Mouse (Mus musculus): ENCODE results near the gene Utp11. TPM values are rescaled to one million over a fixed set of nuclear protein-coding genes. Genes with fewer than 3 reads are reported as not detected.
"Not testable (repeated sequence)": the region's sequence is repeated elsewhere in the genome, so short reads cannot be mapped to it uniquely, and the experiment has no call there.

The Utp11 gene
- polyA plus RNA-seq, 1 experiment from 2014 or later: 73.9 TPM

DNA sequence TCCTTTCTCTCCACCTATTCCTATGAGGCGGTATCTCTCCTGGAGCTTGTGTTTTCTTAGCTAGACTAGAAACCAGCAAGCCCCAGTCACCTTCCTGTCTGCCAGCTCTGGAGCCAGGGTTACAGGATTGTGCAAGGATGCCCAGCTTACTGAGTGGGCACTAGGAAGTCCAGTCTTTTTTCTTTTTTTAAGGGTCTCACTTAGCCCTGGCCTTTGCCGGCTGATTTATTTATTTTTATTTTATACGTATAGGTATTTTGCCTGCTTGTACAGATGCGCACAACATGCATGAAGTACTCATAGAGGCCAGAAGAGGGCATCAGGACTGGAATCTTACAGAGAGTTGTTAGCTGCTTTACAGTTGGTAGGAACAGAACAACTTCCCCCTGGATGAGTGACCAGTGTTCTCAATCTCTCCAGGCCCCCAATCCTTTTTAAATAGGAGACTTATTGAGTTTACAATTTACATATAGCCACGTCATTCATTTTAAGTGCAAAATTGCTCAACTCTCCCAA, 17.4 kb upstream of the Utp11 start:
- Histone ChIP-seq H3K27me3 (ENCODE audit: low read depth, poor library complexity, severe bottlenecking) (no peaks in the 10 kb centered on the region), H3K4me1 (peaks cover 58% of the 10 kb centered on the region), H3K27ac (peak overlapping the region; percentile 96), H3K9me3 (replicated peaks) (no peaks in the 10 kb centered on the region), H3K36me3 (peaks cover 24% of the 10 kb centered on the region), H3K4me3 (no peak overlapping the region)
- DNase-seq (ENCODE audit: low spot score): peak; percentile 46
- WGBS: 14% methylated on average over 5 of the region's 5 CpGs

DNA sequence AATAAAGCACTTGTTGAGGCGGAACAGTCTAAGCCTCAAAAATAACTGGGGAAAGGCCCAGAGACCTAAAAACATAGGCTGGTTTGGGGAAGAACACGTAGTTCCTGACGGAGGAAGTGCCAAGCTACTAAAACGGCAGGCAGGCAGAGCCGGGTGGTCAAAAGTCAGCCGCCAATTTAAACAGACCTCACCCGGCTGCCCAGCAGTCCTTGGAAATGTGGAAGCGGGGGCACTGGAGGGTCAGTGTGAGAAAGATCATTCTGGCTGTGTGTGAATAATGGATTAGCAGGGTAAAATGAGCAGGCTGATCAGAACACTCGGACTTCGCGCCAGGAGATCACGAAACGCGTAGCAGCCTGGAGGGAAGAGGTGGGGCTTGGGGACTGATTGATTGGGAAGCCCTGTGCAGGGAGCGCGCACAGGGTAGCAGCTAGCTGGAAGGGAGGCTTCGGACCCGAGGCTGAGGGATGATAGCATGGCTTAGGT, 16.6 kb upstream of the Utp11 start:
- 3% methylated on average over 18 of the region's 18 CpGs for WGBS
- H3K4me1 ChIP-seq: peaks cover 60% of the 10 kb centered on the region

DNA sequence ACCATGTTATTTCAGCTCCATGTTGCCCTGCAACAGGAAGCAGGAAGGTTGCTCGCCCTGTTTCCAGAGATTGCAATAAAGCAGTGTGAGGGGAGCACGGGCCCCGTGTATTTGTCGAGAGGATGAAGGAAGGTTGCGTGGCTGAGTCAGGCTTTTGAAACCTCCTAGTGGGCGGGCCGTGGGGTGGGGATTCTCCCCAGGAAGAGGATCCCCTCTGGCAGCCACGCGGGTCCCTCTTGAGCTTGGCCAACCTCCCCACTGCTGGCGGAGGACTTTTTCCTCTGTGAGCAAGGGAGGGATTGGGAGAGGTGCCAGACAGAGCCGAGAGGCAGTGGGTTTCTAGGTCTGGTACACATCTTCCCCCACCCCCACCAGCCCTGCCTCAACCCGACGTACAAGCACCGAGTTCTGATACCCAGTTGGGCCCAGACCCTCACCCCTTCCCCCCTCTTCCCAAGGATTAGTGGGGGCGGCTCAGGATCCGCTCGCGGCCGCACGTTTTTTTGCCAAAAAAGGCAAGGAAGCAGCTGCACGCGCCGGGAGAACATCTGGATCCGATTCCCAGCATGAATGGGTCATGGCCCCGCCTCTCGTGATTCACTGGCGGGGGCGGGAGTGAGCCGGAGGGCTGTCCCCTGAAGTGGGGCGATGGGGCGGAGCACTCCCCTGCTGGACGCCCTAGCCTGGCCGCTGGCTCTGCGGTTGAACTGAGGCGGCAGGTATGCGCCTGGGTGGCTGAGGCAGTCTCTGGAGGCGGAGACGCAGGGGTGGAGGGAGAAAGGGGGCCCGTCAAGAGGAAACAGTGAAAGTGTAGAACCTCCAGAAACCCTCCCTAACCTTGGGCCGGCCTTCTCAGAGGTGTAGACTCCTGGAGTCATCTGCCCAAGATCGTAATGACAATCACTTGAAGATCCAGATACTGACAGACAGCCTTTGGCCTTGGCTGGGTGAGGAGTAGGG, 15.4 kb upstream of the Utp11 start:
- H3K4me3 ChIP-seq: peak overlapping the region; percentile 45
- peak overlapping the region; percentile 96 for H3K27ac ChIP-seq
- H3K9me3 ChIP-seq (replicated peaks): no peaks in the 10 kb centered on the region
- DNase-seq (ENCODE audit: low spot score): peak; percentile 98
- H3K27me3 ChIP-seq (ENCODE audit: low read depth, poor library complexity, severe bottlenecking): no peaks in the 10 kb centered on the region
- H3K4me1 ChIP-seq: peaks cover 70% of the 10 kb centered on the region
- peaks cover 32% of the 10 kb centered on the region for H3K36me3 ChIP-seq
- WGBS: under 1% methylated on average over 41 of the region's 41 CpGs

More for the DNA sequence above, 16.6 kb upstream of the Utp11 start:
- Histone ChIP-seq H3K27me3 (ENCODE audit: low read depth, poor library complexity, severe bottlenecking) (no peaks in the 10 kb centered on the region), H3K9me3 (replicated peaks) (no peaks in the 10 kb centered on the region), H3K36me3 (peaks cover 28% of the 10 kb centered on the region), H3K4me3 (peak overlapping the region; percentile 45), H3K27ac (peak overlapping the region; percentile 96)
- DNase-seq (ENCODE audit: low spot score): peak; percentile 67

DNA sequence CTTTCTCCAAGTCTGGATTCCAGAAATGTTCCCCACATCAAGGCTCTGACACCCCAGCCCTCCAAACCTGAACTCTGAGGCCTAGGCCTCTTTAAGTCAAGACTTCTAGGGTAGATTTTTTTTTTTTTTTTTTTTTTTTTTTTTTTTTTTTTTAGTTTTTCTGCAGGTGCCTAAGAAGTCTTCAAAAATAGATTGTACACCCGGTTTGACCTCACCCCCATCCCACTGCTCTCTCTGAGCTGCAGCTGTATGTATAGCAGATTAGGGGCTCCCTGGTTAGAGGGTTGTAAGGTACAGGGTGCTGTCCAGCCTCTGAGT, 14.8 kb upstream of the Utp11 start:
- DNase-seq (ENCODE audit: low spot score); H3K4me3 ChIP-seq; H3K27me3 ChIP-seq (ENCODE audit: low read depth, poor library complexity, severe bottlenecking); H3K9me3 ChIP-seq (replicated peaks): not testable (repeated sequence)
- H3K4me1 ChIP-seq: peaks cover 76% of the 10 kb centered on the region
- peaks cover 35% of the 10 kb centered on the region for H3K36me3 ChIP-seq
- 4% methylated on average over 1 of the region's 1 CpGs for WGBS
- peak overlapping the region; percentile 96 for H3K27ac ChIP-seq

DNA sequence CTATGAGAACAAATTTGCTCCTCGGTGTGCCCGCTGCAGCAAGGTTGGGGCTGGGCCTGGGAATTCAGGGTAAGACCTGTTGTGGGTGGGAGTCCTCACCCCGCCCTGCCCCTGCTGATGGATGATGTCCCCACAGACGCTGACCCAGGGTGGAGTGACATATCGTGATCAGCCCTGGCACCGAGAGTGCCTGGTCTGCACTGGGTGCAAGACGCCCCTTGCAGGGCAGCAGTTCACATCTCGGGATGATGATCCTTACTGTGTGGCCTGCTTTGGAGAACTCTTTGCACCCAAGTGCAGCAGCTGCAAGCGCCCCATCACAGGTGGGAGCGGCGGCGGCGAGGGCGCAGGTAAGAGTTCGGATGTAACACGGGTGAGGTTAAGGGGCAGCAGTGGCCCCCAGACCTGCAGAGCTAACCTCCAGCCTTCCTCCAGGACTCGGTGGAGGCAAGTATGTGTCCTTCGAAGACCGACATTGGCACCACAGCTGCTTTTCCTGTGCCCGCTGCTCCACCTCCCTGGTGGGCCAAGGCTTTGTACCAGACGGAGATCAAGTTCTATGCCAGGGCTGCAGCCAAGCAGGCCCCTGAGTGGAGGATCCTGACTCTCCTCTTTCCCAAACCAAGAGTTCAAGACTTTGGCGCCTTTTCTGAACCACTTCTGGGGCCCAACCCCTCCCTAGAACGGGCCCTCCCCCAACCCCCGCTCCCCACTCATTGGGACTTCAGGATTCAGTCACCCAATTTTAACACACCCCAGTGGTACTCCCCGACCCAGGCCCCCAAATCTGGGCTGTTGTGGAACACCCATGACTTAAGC, 14.2 kb upstream of the Utp11 start:
- not testable (repeated sequence) for H3K9me3 ChIP-seq (replicated peaks); DNase-seq (ENCODE audit: low spot score); H3K4me3 ChIP-seq; H3K27me3 ChIP-seq (ENCODE audit: low read depth, poor library complexity, severe bottlenecking)
- 89% methylated on average over 25 of the region's 25 CpGs for WGBS
- H3K27ac ChIP-seq: peak overlapping the region; percentile 96
- peaks cover 36% of the 10 kb centered on the region for H3K36me3 ChIP-seq
- peaks cover 82% of the 10 kb centered on the region for H3K4me1 ChIP-seq

DNA sequence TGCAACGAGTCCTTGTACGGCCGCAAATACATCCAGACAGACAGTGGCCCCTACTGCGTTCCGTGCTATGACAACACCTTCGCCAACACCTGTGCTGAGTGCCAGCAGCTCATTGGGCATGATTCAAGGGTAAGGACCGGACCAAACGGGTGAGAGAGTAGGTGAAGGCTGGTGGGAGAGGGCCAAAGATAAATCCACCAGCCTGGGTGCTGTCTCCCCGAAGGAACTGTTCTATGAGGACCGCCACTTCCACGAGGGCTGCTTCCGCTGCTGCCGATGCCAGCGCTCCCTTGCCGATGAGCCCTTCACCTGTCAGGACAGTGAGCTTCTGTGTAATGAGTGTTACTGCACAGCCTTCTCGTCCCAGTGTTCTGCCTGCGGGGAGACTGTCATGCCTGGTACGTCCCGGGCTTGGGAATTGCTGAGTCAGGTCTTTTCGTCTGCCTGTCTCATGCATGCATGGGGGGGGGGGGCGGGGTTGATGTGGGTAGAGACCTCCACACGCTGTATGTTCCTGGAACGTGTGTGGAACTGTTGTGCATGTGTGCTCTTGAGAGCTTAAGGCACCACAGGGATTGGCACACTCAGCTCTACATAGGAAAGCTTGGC, 12.4 kb upstream of the Utp11 start:
- Histone ChIP-seq H3K4me3 (no peak overlapping the region), H3K9me3 (replicated peaks) (no peaks in the 10 kb centered on the region), H3K27ac (peak overlapping the region; percentile 90), H3K4me1 (peaks cover 94% of the 10 kb centered on the region), H3K27me3 (ENCODE audit: low read depth, poor library complexity, severe bottlenecking) (no peaks in the 10 kb centered on the region), H3K36me3 (peaks cover 36% of the 10 kb centered on the region)
- 92% methylated on average over 23 of the region's 23 CpGs for WGBS
- DNase-seq (ENCODE audit: low spot score): no peak

DNA sequence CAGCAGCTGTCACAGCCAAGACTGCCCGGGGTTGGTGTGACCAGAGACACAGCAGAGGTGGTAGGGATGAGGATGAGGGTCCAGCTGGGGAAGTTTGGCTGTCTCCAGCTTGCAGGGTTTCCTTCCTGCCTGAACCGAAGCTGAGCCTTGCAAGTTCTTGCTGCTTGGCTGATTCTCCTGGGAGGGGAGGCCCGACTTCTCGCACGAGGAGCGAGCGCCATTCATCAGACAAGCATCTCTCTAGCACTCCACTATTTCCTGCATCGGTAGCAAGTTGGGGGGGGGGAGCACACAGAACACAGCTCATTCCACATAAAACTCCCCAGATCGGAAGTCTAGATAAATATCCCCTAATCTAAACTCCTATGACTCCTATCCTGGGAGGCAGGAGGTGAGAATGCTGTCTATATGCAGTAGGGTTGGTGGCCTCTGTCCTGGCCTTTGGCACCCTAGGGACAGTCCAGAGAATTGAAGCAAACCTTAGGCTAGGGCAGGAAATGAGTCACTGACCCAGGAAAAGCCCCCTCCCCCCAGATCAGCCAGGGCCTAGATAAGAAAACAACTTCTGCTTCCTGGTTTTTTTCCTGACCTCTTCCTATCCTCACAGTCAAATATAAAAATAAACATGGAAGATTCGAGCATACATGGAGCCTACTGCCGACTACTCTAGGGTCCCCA, 11.5 kb upstream of the Utp11 start:
- peaks cover 36% of the 10 kb centered on the region for H3K36me3 ChIP-seq
- DNase-seq (ENCODE audit: low spot score): peak; percentile 60
- no peaks in the 10 kb centered on the region for H3K9me3 ChIP-seq (replicated peaks)
- peak overlapping the region; percentile 90 for H3K27ac ChIP-seq
- peaks cover 90% of the 10 kb centered on the region for H3K4me1 ChIP-seq
- no peaks in the 10 kb centered on the region for H3K27me3 ChIP-seq (ENCODE audit: low read depth, poor library complexity, severe bottlenecking)
- H3K4me3 ChIP-seq: peak overlapping the region; percentile 37
- WGBS: 21% methylated on average over 11 of the region's 11 CpGs

DNA sequence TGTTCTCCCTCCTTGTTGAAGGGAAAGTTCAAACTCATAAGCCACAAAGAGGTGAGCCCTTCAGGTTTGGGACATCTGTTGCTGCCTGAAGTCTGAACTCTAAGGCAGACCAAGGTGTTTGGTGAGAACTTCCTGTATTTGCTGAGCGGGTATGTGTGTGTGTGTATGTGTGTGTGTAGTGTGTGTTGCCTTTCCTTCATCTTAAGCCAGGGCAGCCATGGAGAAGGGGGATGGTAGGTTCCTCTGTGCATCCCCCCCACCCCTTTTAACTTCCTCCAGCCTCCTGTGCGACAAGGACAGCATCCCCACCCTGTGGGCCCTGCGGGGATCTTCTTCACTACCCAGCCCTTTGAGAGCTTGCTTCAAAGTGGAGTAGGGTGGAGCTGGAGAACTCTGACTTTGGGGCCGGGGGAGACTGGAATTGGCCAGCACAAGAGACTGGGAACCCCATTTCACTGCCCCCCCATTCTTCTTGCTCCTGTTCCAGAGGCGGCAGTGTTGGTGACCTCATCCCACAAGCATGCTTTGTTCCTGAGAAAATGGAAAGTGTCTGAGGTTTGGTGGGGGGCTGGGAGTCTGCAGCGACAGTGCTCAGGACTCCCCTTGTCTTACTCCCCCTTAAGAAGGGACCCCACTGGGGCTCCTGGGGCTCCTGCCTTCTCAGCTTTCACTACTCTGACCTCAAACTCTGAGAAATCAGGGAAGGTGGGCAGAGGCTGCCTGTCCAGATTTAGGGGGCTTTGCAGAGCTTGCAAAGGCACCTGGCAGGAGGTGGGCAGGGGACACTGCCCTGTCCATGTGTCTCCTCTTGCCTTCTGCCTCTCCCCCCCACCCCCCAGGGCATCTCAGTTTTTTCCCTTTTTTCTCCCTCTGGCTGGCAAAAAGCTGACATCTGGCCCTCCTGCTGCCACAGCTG, 10.7 kb upstream of the Utp11 start:
- Histone ChIP-seq H3K4me1 (peaks cover 90% of the 10 kb centered on the region), H3K36me3 (peaks cover 36% of the 10 kb centered on the region), H3K27ac (peak overlapping the region; percentile 90), H3K4me3 (peak overlapping the region; percentile 37), H3K27me3 (ENCODE audit: low read depth, poor library complexity, severe bottlenecking) (no peaks in the 10 kb centered on the region), H3K9me3 (replicated peaks) (no peaks in the 10 kb centered on the region)
- WGBS: 8% methylated on average over 6 of the region's 6 CpGs
- DNase-seq (ENCODE audit: low spot score): peak; percentile 59

DNA sequence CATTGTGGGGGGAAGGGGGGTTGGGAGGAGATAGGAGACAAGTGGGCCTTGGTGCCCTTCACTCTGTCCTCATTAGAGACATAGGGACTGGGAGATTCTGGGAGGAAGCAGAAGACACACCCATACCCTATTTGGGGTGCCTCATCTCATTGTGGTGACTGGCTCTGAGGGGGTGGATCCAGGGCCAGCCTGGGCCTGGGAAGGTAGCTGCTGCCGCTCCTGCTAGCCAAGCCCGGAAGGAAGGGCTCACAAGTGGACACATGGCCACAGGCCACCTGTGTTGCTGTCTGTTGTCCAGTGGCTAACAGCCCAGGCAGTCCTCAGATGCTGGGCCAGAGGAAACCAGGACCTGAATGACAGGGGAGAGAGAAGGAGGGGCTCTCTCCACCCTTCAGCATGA, 10.0 kb upstream of the Utp11 start:
- peak; percentile 43 for DNase-seq (ENCODE audit: low spot score)
- peak overlapping the region; percentile 90 for H3K27ac ChIP-seq

DNA sequence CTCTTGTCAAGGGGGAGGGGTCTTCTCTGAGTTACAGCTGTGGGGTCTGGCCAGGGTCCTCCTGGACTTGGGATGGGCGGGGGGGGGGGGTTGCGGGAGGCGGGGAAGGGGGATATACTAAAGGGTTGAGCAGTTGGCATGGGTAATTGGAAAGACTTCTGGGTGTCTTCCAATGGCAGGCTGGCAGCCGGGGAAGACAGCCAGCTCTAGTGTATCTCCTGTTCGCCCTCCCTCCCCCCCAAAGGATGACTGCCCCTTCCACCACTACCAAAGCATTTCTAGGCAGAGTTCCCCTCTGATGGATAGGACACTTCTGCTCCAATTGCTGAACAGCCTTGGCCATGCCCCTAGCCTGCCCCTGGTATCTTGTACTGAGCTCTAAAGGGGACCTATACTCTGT, 8.5 kb upstream of the Utp11 start:
- Histone ChIP-seq H3K4me1 (peaks cover 69% of the 10 kb centered on the region), H3K36me3 (peaks cover 24% of the 10 kb centered on the region), H3K9me3 (replicated peaks) (no peaks in the 10 kb centered on the region), H3K4me3 (peak overlapping the region; percentile 96), H3K27me3 (ENCODE audit: low read depth, poor library complexity, severe bottlenecking) (no peaks in the 10 kb centered on the region), H3K27ac (peak overlapping the region; percentile 99)
- WGBS: 25% methylated on average over 4 of the region's 5 CpGs
- DNase-seq (ENCODE audit: low spot score): no peak

More for the DNA sequence above, 10.0 kb upstream of the Utp11 start:
- H3K9me3 ChIP-seq (replicated peaks): no peaks in the 10 kb centered on the region
- peaks cover 36% of the 10 kb centered on the region for H3K36me3 ChIP-seq
- H3K27me3 ChIP-seq (ENCODE audit: low read depth, poor library complexity, severe bottlenecking): no peaks in the 10 kb centered on the region
- H3K4me1 ChIP-seq: peaks cover 84% of the 10 kb centered on the region
- peak overlapping the region; percentile 37 for H3K4me3 ChIP-seq
- WGBS: 24% methylated on average over 2 of the region's 2 CpGs

DNA sequence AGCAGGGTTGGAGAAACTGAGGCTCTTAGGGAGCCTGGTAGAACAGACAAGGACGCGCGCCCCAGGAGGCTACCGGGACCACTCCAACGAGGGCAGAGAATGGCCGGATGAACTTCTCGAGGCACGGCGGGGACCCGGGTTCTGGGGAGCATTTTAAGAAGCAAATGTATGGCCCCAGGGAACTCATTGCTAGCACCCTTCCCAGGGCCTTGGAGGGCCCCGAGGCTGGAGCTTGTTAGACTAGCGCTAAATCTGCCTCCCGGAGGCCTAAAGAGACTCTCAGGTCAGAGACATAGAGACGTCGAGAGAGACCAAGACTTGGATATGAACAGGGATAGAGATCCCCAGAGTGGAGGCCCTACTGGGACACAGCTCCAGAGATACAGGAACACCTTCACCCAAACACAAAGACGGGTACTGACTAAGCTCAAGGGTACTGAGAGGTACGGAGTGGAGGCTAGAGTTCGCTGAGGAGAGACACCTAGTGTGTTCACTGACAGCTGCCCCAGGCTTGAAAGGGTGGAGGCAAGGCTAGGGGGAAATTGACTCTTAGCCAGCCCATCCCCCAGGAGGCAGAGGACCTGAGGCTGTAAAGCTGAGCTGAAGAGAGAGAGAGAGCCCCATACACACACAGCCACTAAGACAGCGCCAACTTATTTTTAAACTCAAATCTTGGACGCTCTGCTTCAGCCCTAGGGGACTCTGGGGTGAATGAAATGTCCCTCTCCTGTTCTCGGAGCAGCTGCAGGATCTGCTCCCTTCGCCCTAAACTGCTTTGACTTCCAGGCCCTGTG, 7.8 kb upstream of the Utp11 start:
- Histone ChIP-seq H3K27me3 (ENCODE audit: low read depth, poor library complexity, severe bottlenecking) (peaks cover 1% of the 10 kb centered on the region; the same call in 1 of the 2 replicates), H3K4me1 (peaks cover 69% of the 10 kb centered on the region), H3K4me3 (peak overlapping the region; percentile 96), H3K27ac (peak overlapping the region; percentile 99), H3K36me3 (peaks cover 18% of the 10 kb centered on the region), H3K9me3 (replicated peaks) (no peaks in the 10 kb centered on the region)
- peak; percentile 56 for DNase-seq (ENCODE audit: low spot score)
- WGBS: 2% methylated on average over 22 of the region's 22 CpGs

Data from limb, embryonic 10.5 days (tissue).